Mouse (Mus musculus) liver, postnatal 0 days (tissue): ENCODE data around the gene Ccdc136. TPM values are rescaled to one million over a fixed set of nuclear protein-coding genes. Genes with fewer than 3 reads are reported as not detected.

Experiments used
- ATAC-seq: fragments of 200-750 bp; cut with Nextera tagmentation; 2 replicates; pipeline ENCODE4 v1.8.0; 2017; ENCODE audit warnings: mild to moderate bottlenecking, moderate library complexity
- DNase-seq: peaks from one replicate; pipeline ENCODE4 v3.0.0-alpha.2; 2016
- H3K27ac ChIP-seq: fragments of 300-500 bp; sonication (generic); 2 replicates; pipeline ENCODE4 v1.5.1; 2014; ENCODE audit warnings: antibody characterized with exemption, moderate library complexity, mild to moderate bottlenecking, low read depth
- H3K27me3 ChIP-seq: fragments of 300-500 bp; sonication (generic); 2 replicates; pipeline ENCODE4 v1.6.1; 2014; ENCODE audit warnings: low read length, control low read depth, mixed read lengths; ENCODE audit not compliant: insufficient read depth
- H3K36me3 ChIP-seq: fragments of 300-500 bp; sonication (generic); replicated peaks from 2 replicates; pipeline ENCODE4 v1.6.1; 2014; ENCODE audit warnings: mild to moderate bottlenecking, control low read depth, low read length, moderate library complexity, mixed read lengths; ENCODE audit not compliant: insufficient read depth
- H3K4me1 ChIP-seq: fragments of 300-500 bp; sonication (generic); 2 replicates; pipeline ENCODE4 v1.6.1; 2014; ENCODE audit warnings: antibody characterized with exemption, mild to moderate bottlenecking, control low read depth; ENCODE audit not compliant: insufficient read depth
- H3K4me2 ChIP-seq: fragments of 300-500 bp; sonication (generic); 2 replicates; pipeline ENCODE4 v1.6.1; 2014; ENCODE audit warnings: low read depth, mild to moderate bottlenecking, low read length, moderate library complexity, mixed read lengths
- H3K4me3 ChIP-seq: fragments of 300-500 bp; sonication (generic); 2 replicates; pipeline ENCODE4 v1.5.1; 2014; ENCODE audit warnings: low read depth, low read length
- H3K9ac ChIP-seq: fragments of 300-500 bp; sonication (generic); replicated peaks from 2 replicates; pipeline ENCODE4 v1.6.1; 2014; ENCODE audit warnings: mild to moderate bottlenecking, moderate library complexity
- H3K9me3 ChIP-seq: fragments of 300-500 bp; sonication (generic); 2 replicates; pipeline ENCODE4 v1.6.1; 2016; ENCODE audit warnings: mild to moderate bottlenecking, control low read depth, low read length, mixed read lengths
- CTCF ChIP-seq: sonication (generic); IDR thresholded peaks from 2 replicates; pipeline ENCODE4 v1.5.1; 2016; ENCODE audit warnings: antibody characterized with exemption, low read depth
- EP300 ChIP-seq: IDR thresholded peaks from 2 replicates; pipeline ENCODE4 v1.6.1; 2016; ENCODE audit warnings: antibody characterized with exemption, low read depth, mild to moderate bottlenecking
- WGBS: fragments of 180-500 bp; shearing (Covaris S2); extraction: QIAGEN DNeasy Blood & Tissue Kit; methylation state at CpG from one replicate; pipeline ENCODE4 v1.1.7; 2014; ENCODE audit not compliant: insufficient replicate concordance; 5-methylcytosine and 5-hydroxymethylcytosine counted together
- polyA plus RNA-seq: library from polyadenylated mRNA; unstranded; fragments of >200 nt; fragmentation: Nextera tagmentation; extraction: Ambion mirVana; gene quantifications from 2 replicates; pipeline ENCODE4 v1.2.1, GENCODE M21; 2015

Gene Ccdc136
- polyA plus RNA-seq, 1 experiment from 2014 or later = 0.09 TPM

- Histone ChIP-seq H3K9me3 (no peaks in the 10 kb centered on the region), H3K36me3 (no peaks in the 10 kb centered on the region), H3K4me1 (no peaks in the 10 kb centered on the region), H3K9ac (no peak overlapping the region), H3K27me3 (no peaks in the 10 kb centered on the region), H3K4me3 (no peak overlapping the region), H3K4me2 (no peak overlapping the region), H3K27ac (no peak overlapping the region)
- DNase-seq (no peak), ATAC-seq (no peak)
- 54% methylated on average over 7 of the region's 7 CpGs for WGBS
- no peak for TF ChIP-seq CTCF
- no peak for TF ChIP-seq EP300
Observed at GRCm38 (mm10) chr6:29461502-29461901, 65.4 kb downstream of the Ccdc136 start.

- Histone ChIP-seq H3K36me3 (no peaks in the 10 kb centered on the region), H3K4me1 (peaks cover 3% of the 10 kb centered on the region), H3K9me3 (no peaks in the 10 kb centered on the region), H3K27ac (no peak overlapping the region), H3K4me3 (no peak overlapping the region), H3K4me2 (no peak overlapping the region), H3K9ac (no peak overlapping the region), H3K27me3 (no peaks in the 10 kb centered on the region)
- DNase-seq (no peak), ATAC-seq (no peak)
- TF ChIP-seq EP300 = no peak
- no peak for TF ChIP-seq CTCF
- 68% methylated on average over 3 of the region's 3 CpGs for WGBS
Observed at GRCm38 (mm10) chr6:29463388-29463787, 67.3 kb downstream of the Ccdc136 start.

GRCm38 (mm10) chr6:29467583-29468354, 71.7 kb downstream of the Ccdc136 start, which contains the start of gene Atp6v1f:
TSS of gene Atp6v1f (plus strand) at chr6:29467718.
- TF ChIP-seq EP300 (no peak; the same call in 1 of the 2 replicates), CTCF (no peak)
- Histone ChIP-seq H3K4me3 (peak within 1 kb of the TSS; percentile 63), H3K4me2 (peak within 1 kb of the TSS; percentile 75), H3K9me3 (no peaks in the 10 kb centered on the region), H3K4me1 (peaks cover 12% of the 10 kb centered on the region), H3K27me3 (no peaks in the 10 kb centered on the region), H3K9ac (peak within 1 kb of the TSS; percentile 69), H3K27ac (peak within 1 kb of the TSS; percentile 82), H3K36me3 (peaks cover 11% of the 10 kb centered on the region)
- 1% methylated on average over 39 of the region's 39 CpGs for WGBS
- peak; percentile 94 for ATAC-seq
- DNase-seq = peak; percentile 96

- Histone ChIP-seq H3K9ac (no peak overlapping the region), H3K4me2 (peak overlapping the region; percentile 75), H3K9me3 (no peaks in the 10 kb centered on the region), H3K27ac (peak overlapping the region; percentile 82; the same call in 1 of the 2 replicates), H3K27me3 (no peaks in the 10 kb centered on the region), H3K4me3 (peak overlapping the region; percentile 63), H3K4me1 (peaks cover 14% of the 10 kb centered on the region), H3K36me3 (peaks cover 11% of the 10 kb centered on the region)
- TF ChIP-seq EP300 (no peak), CTCF (no peak)
- DNase-seq (no peak), ATAC-seq (no peak)
- WGBS = 84% methylated on average over 3 of the region's 3 CpGs
Observed at GRCm38 (mm10) chr6:29468851-29469250, 72.7 kb downstream of the Ccdc136 start.

- H3K36me3 ChIP-seq = peaks cover 11% of the 10 kb centered on the region
- no peaks in the 10 kb centered on the region for H3K9me3 ChIP-seq
- peaks cover 22% of the 10 kb centered on the region for H3K4me1 ChIP-seq
- no peak for DNase-seq
- TF ChIP-seq CTCF (no peak), EP300 (no peak)
- H3K9ac ChIP-seq = no peak within 1 kb of the TSS
- no peak for ATAC-seq
- H3K4me2 ChIP-seq = no peak within 1 kb of the TSS
- no peak within 1 kb of the TSS for H3K4me3 ChIP-seq
- no peak within 1 kb of the TSS for H3K27ac ChIP-seq
- H3K27me3 ChIP-seq = no peaks in the 10 kb centered on the region
- WGBS = 93% methylated on average over 4 of the region's 4 CpGs
Observed at GRCm38 (mm10) chr6:29471137-29471536, 75.0 kb downstream of the Ccdc136 start, which contains the start of gene Atp6v1fnb. TSS of gene Atp6v1fnb (plus strand) at chr6:29471437.

- Histone ChIP-seq H3K4me2 (peak overlapping the region; percentile 79), H3K27ac (no peak overlapping the region), H3K9me3 (no peaks in the 10 kb centered on the region), H3K4me1 (peaks cover 12% of the 10 kb centered on the region), H3K9ac (peak overlapping the region; percentile 61), H3K4me3 (peak overlapping the region; percentile 44), H3K36me3 (peaks cover 11% of the 10 kb centered on the region), H3K27me3 (no peaks in the 10 kb centered on the region)
- ATAC-seq (peak; percentile 91), DNase-seq (peak; percentile 88)
- 4% methylated on average over 32 of the region's 33 CpGs for WGBS
- no peak for TF ChIP-seq EP300
- no peak for TF ChIP-seq CTCF
Observed at GRCm38 (mm10) chr6:29473941-29474691, 78.0 kb downstream of the Ccdc136 start.
